Mouse (Mus musculus) midbrain, embryonic 16.5 days (tissue): ENCODE measurements around the gene Klf13. TPM values are rescaled to one million over a fixed set of nuclear protein-coding genes. Genes with fewer than 3 reads are reported as not detected.
A peak's percentile ranks its signal among the peaks of the same experiment; 100 is the strongest.

Experiments
- ATAC-seq: fragments of 200-750 bp; cut with Nextera tagmentation; 2 replicates; pipeline ENCODE4 v1.8.0; 2017; ENCODE audit warnings: moderate TSS enrichment
- H3K27ac ChIP-seq: fragments of 300-500 bp; sonication (generic); 2 replicates; pipeline ENCODE4 v1.5.1; 2014; ENCODE audit warnings: mild to moderate bottlenecking, low read length, mixed read lengths
- H3K27me3 ChIP-seq: fragments of 300-500 bp; sonication (generic); 2 replicates; pipeline ENCODE4 v1.6.1; 2014; ENCODE audit warnings: low read depth, low read length, mixed read lengths; ENCODE audit not compliant: control insufficient read depth, insufficient read depth
- H3K36me3 ChIP-seq: fragments of 300-500 bp; sonication (generic); 2 replicates; pipeline ENCODE4 v1.6.1; 2014; ENCODE audit warnings: mild to moderate bottlenecking, low read length, moderate library complexity, mixed read lengths; ENCODE audit not compliant: control insufficient read depth, insufficient read depth
- H3K4me1 ChIP-seq: fragments of 300-500 bp; sonication (generic); 2 replicates; pipeline ENCODE4 v1.6.1; 2014; ENCODE audit warnings: mild to moderate bottlenecking, low read length, mixed read lengths; ENCODE audit not compliant: control insufficient read depth, insufficient read depth
- H3K4me2 ChIP-seq: fragments of 300-500 bp; sonication (generic); 2 replicates; pipeline ENCODE4 v1.6.1; 2014; ENCODE audit warnings: mild to moderate bottlenecking, low read length, mixed read lengths
- H3K4me3 ChIP-seq: fragments of 300-500 bp; sonication (generic); 2 replicates; pipeline ENCODE4 v1.5.1; 2014; ENCODE audit warnings: low read depth, mild to moderate bottlenecking, low read length, moderate library complexity, mixed read lengths
- H3K9ac ChIP-seq: fragments of 300-500 bp; sonication (generic); 2 replicates; pipeline ENCODE4 v1.6.1; 2014; ENCODE audit warnings: low read depth, low read length, mixed read lengths
- H3K9me3 ChIP-seq: fragments of 300-500 bp; sonication (generic); replicated peaks from 2 replicates; pipeline ENCODE4 v1.6.1; 2014; ENCODE audit warnings: mild to moderate bottlenecking, low read length, mixed read lengths; ENCODE audit not compliant: control insufficient read depth, poor library complexity, severe bottlenecking
- WGBS: fragments of 180-500 bp; shearing (Covaris S2); extraction: QIAGEN DNeasy Blood & Tissue Kit; methylation state at CpG from one replicate; pipeline ENCODE4 v1.1.7; 2014; 5-methylcytosine and 5-hydroxymethylcytosine counted together
- polyA plus RNA-seq: library from polyadenylated mRNA; unstranded; fragments of >200 nt; fragmentation: Nextera tagmentation; extraction: Ambion mirVana; gene quantifications from 2 replicates; pipeline ENCODE4 v1.2.1, GENCODE M21; 2015

Klf13 gene
- polyA plus RNA-seq, 1 experiment from 2014 or later = 21.6 TPM

GRCm38 (mm10) chr7:63939397-63939951, 759 bp upstream of the Klf13 start:
- ATAC-seq = peak; percentile 55
- peak overlapping the region; percentile 84 for H3K9ac ChIP-seq
- H3K27ac ChIP-seq = peak overlapping the region; percentile 98
- H3K36me3 ChIP-seq = no peaks in the 10 kb centered on the region
- WGBS = under 1% methylated on average over 38 of the region's 39 CpGs
- H3K4me3 ChIP-seq = peak overlapping the region; percentile 96
- H3K9me3 ChIP-seq = no peaks in the 10 kb centered on the region
- H3K27me3 ChIP-seq = no peaks in the 10 kb centered on the region
- H3K4me2 ChIP-seq = peak overlapping the region; percentile 90
- H3K4me1 ChIP-seq = peaks cover 22% of the 10 kb centered on the region

- under 1% methylated on average over 84 of the region's 121 CpGs for WGBS
- ATAC-seq = peak; percentile 81
- Histone ChIP-seq H3K4me3 (peak overlapping the region; percentile 96), H3K36me3 (no peaks in the 10 kb centered on the region), H3K27ac (peak overlapping the region; percentile 98), H3K4me2 (peak overlapping the region; percentile 90), H3K9ac (peak overlapping the region; percentile 98), H3K4me1 (peaks cover 24% of the 10 kb centered on the region), H3K27me3 (no peaks in the 10 kb centered on the region), H3K9me3 (no peaks in the 10 kb centered on the region)
These were observed 425 bp downstream of the Klf13 start for GRCm38 (mm10) chr7:63938066-63938913.

- H3K4me1 ChIP-seq = peaks cover 24% of the 10 kb centered on the region
- peak overlapping the region; percentile 98 for H3K27ac ChIP-seq
- H3K9ac ChIP-seq = peak overlapping the region; percentile 98
- H3K4me3 ChIP-seq = peak overlapping the region; percentile 96
- no peaks in the 10 kb centered on the region for H3K36me3 ChIP-seq
- no peaks in the 10 kb centered on the region for H3K9me3 ChIP-seq
- ATAC-seq = no peak
- under 1% methylated on average over 67 of the region's 88 CpGs for WGBS
- H3K27me3 ChIP-seq = no peaks in the 10 kb centered on the region
- peak overlapping the region; percentile 90 for H3K4me2 ChIP-seq
These were observed 1.3 kb downstream of the Klf13 start for GRCm38 (mm10) chr7:63937236-63938065.

- no peak for ATAC-seq
- Histone ChIP-seq H3K36me3 (no peaks in the 10 kb centered on the region), H3K4me2 (peak overlapping the region; percentile 90), H3K4me1 (peaks cover 24% of the 10 kb centered on the region), H3K9me3 (no peaks in the 10 kb centered on the region), H3K27ac (peak overlapping the region; percentile 98), H3K27me3 (no peaks in the 10 kb centered on the region), H3K4me3 (peak overlapping the region; percentile 96), H3K9ac (peak overlapping the region; percentile 98)
- WGBS = 0% methylated on average over 11 of the region's 11 CpGs
These were observed 1.8 kb downstream of the Klf13 start for GRCm38 (mm10) chr7:63936986-63937235.

GRCm38 (mm10) chr7:63936188-63936985, 2.3 kb downstream of the Klf13 start:
- Histone ChIP-seq H3K27ac (peak overlapping the region; percentile 98), H3K27me3 (no peaks in the 10 kb centered on the region), H3K4me2 (peak overlapping the region; percentile 90), H3K4me1 (peaks cover 24% of the 10 kb centered on the region), H3K36me3 (no peaks in the 10 kb centered on the region), H3K4me3 (peak overlapping the region; percentile 96), H3K9ac (peak overlapping the region; percentile 98), H3K9me3 (no peaks in the 10 kb centered on the region)
- ATAC-seq = no peak
- under 1% methylated on average over 34 of the region's 34 CpGs for WGBS

- Histone ChIP-seq H3K27ac (no peak overlapping the region), H3K9me3 (no peaks in the 10 kb centered on the region), H3K4me3 (peak overlapping the region; percentile 96), H3K9ac (peak overlapping the region; percentile 53), H3K4me1 (peaks cover 24% of the 10 kb centered on the region), H3K27me3 (no peaks in the 10 kb centered on the region), H3K4me2 (peak overlapping the region; percentile 90), H3K36me3 (no peaks in the 10 kb centered on the region)
- ATAC-seq = no peak
- whole genome bisulfite sequencing = 11% methylated on average over 8 of the region's 8 CpGs
These were observed 2.9 kb downstream of the Klf13 start for GRCm38 (mm10) chr7:63935809-63936187.

- Histone ChIP-seq H3K4me3 (no peak overlapping the region), H3K27me3 (no peaks in the 10 kb centered on the region), H3K9me3 (no peaks in the 10 kb centered on the region), H3K4me1 (peaks cover 18% of the 10 kb centered on the region), H3K36me3 (no peaks in the 10 kb centered on the region), H3K9ac (no peak overlapping the region; the same call in 1 of the 2 replicates), H3K4me2 (peak overlapping the region; percentile 90; the same call in 1 of the 2 replicates), H3K27ac (no peak overlapping the region)
- ATAC-seq = no peak
- 70% methylated on average over 1 of the region's 1 CpGs for WGBS
These were observed 4.2 kb downstream of the Klf13 start for GRCm38 (mm10) chr7:63934530-63934929.

GRCm38 (mm10) chr7:63933905-63934304, 4.8 kb downstream of the Klf13 start:
- no peak overlapping the region for H3K4me2 ChIP-seq
- H3K4me1 ChIP-seq = peaks cover 18% of the 10 kb centered on the region
- no peak for ATAC-seq
- no peaks in the 10 kb centered on the region for H3K36me3 ChIP-seq
- H3K9me3 ChIP-seq = no peaks in the 10 kb centered on the region
- WGBS = 75% methylated on average over 6 of the region's 6 CpGs
- H3K27ac ChIP-seq = no peak overlapping the region
- H3K9ac ChIP-seq = no peak overlapping the region
- no peak overlapping the region for H3K4me3 ChIP-seq
- no peaks in the 10 kb centered on the region for H3K27me3 ChIP-seq
